Mouse (Mus musculus) C2C12 (cell line): ENCODE measurements at regions not wholly inside any gene's neighbourhood (a gene's known extent, or its start where the extent isn't known, plus 50 kb on each side); places are given as distances from the start of the nearest gene placed in this dataset.

Experiments used
- H3K27me3 ChIP-seq: one replicate; pipeline ENCODE4 v1.6.1; 2011; ENCODE audit not compliant: control insufficient read depth, insufficient read depth, insufficient read length
- H3K36me3 ChIP-seq: one replicate; pipeline ENCODE4 v1.6.1; 2011; ENCODE audit not compliant: control insufficient read depth, insufficient read depth
- H3K4me3 ChIP-seq: one replicate; pipeline ENCODE4 v1.5.1; 2011; ENCODE audit warnings: mild to moderate bottlenecking, control low read depth; ENCODE audit not compliant: poor library complexity, insufficient read depth, severe bottlenecking
- H3K79me2 ChIP-seq: one replicate; pipeline ENCODE4 v1.6.1; 2011; ENCODE audit not compliant: control insufficient read depth, insufficient read depth
- H3K79me3 ChIP-seq: one replicate; pipeline ENCODE4 v1.6.1; 2011; ENCODE audit warnings: low read depth, control low read depth
- H3ac ChIP-seq: one replicate; pipeline ENCODE3; 2011; ENCODE audit warnings: low read depth; ENCODE audit not compliant: control insufficient read depth, insufficient read length
- CEBPB ChIP-seq: IDR thresholded peaks from one replicate; pipeline ENCODE4 v1.6.1; 2011; ENCODE audit warnings: low read depth, mild to moderate bottlenecking, control low read depth, moderate library complexity
- CTCF ChIP-seq: IDR thresholded peaks from one replicate; pipeline ENCODE4 v1.5.1; 2011; ENCODE audit not compliant: control insufficient read depth, insufficient read depth, insufficient read length
- FOSL1 ChIP-seq: IDR thresholded peaks from one replicate; pipeline ENCODE4 v1.8.0; 2011; ENCODE audit warnings: mild to moderate bottlenecking, low read length; ENCODE audit not compliant: poor library complexity, insufficient read depth, severe bottlenecking
- MAX ChIP-seq: IDR thresholded peaks from one replicate; pipeline ENCODE4 v1.6.1; 2011; ENCODE audit warnings: mild to moderate bottlenecking, control low read depth
- MYOD1 ChIP-seq: IDR thresholded peaks from one replicate; pipeline ENCODE4 v1.6.1; 2011; ENCODE audit warnings: low read depth; ENCODE audit not compliant: control insufficient read depth, insufficient read length
- MYOG ChIP-seq: IDR thresholded peaks from one replicate; pipeline ENCODE4 v1.6.1; 2011; ENCODE audit not compliant: control insufficient read depth, insufficient read length; ENCODE audit errors: extremely low read depth
- USF1 ChIP-seq: IDR thresholded peaks from one replicate; pipeline ENCODE4 v1.6.1; 2011; ENCODE audit warnings: low read depth, mild to moderate bottlenecking, control low read depth, moderate library complexity

- H3K4me3 ChIP-seq: no peak overlapping the region
- no peaks in the 10 kb centered on the region for H3K79me2 ChIP-seq
- TF ChIP-seq CTCF: no peak
- TF ChIP-seq USF1: no peak
- no peak for TF ChIP-seq FOSL1
- no peak for TF ChIP-seq MYOD1
- no peak for TF ChIP-seq MAX
- no peak for TF ChIP-seq CEBPB
- TF ChIP-seq MYOG: no peak
- H3ac ChIP-seq: no peak overlapping the region
- no peaks in the 10 kb centered on the region for H3K79me3 ChIP-seq
- no peaks in the 10 kb centered on the region for H3K36me3 ChIP-seq
- H3K27me3 ChIP-seq: no peaks in the 10 kb centered on the region
These were observed 137.5 kb upstream of the Btg1 start for GRCm38 (mm10) chr10:96479350-96479749.

DNA sequence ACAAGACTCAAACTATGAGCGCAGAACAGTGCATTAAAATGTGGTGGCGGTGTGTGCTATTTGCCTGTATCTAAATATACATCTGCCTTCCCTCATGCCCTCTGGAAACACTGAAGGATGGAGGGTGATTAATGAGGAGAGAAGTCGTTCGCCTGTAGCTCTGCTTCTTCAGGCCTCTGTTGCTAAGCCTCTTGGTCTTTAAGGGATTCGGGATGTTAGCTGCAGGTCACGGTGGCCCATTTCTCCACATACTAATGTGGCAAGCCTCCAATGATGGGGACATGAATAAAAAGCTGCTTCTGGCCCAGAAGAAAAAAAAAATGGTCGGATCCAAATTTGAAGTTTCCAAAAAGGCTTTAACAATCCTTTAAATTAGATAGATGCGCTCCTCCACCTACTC lies 137.0 kb upstream of the Btg1 start:
- no peaks in the 10 kb centered on the region for H3K79me2 ChIP-seq
- no peak for TF ChIP-seq CTCF
- no peak for TF ChIP-seq MAX
- no peak for TF ChIP-seq MYOG
- no peak for TF ChIP-seq CEBPB
- TF ChIP-seq USF1: no peak
- no peak for TF ChIP-seq FOSL1
- no peak for TF ChIP-seq MYOD1
- no peak overlapping the region for H3ac ChIP-seq
- no peaks in the 10 kb centered on the region for H3K79me3 ChIP-seq
- no peaks in the 10 kb centered on the region for H3K36me3 ChIP-seq
- H3K27me3 ChIP-seq: no peaks in the 10 kb centered on the region
- H3K4me3 ChIP-seq: no peak overlapping the region

DNA sequence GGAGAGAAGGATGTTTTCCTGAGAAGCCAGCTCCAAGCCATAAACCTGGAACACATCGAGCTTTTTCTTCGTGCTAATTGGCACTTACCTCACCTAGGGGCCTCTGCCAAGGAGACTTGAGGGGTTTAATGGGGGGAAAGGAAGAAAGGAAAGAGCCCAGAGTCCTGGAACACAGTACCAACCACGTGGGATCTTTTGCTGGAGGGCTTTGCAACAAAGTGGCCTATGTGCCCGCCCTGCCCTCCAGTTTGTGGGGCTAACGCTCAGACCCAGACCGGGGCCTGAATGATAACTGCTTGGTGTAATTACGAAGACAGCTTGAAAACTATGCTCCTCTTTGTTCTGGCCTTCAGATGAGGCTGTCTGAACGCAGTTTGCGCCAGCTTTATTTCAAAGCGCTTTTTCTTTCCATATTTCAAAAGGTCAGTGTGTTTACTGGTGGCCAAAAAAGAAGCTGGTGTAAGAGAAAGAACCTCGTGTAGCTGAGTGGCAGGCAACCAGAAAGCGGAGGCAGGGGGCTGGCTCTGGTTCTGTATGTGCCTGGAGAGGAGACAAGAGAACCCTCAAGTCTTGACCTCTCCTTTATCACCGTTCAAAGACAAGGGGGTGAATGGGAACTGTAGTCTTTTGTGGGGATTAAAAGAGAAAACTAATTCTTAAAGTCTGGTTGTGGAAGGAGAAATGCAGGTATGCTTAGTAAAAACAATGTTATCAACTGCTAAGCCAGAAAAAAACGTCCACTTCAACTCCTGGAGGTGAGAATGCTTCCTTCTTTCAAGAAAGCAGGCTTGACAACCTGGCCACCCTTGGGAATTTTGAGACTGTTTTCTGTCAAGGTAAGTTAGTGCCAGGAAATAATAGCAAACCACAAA lies 136.1 kb upstream of the Btg1 start:
- Histone ChIP-seq H3K27me3 (no peaks in the 10 kb centered on the region), H3K36me3 (no peaks in the 10 kb centered on the region), H3K79me3 (no peaks in the 10 kb centered on the region), H3K79me2 (no peaks in the 10 kb centered on the region), H3ac (no peak overlapping the region), H3K4me3 (no peak overlapping the region)
- no peak for TF ChIP-seq MYOD1
- no peak for TF ChIP-seq MAX

DNA sequence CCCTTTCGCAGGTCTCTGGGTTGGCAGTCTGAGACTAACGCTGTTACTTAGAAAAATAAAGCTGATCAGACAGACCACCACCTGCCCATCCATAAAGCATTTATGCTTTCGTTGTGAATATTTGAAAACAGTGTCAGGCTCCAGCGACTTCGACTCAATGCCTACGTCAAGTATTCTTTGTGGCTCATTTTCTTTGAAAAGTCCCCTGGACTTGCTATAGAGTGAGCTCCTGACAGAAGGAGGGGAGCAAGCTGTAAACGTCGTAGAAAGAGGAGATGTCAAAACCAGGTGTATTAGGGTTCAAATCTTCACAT lies 135.5 kb upstream of the Btg1 start:
- H3K27me3 ChIP-seq: no peaks in the 10 kb centered on the region
- H3K4me3 ChIP-seq: no peak overlapping the region
- no peak for TF ChIP-seq MAX
- TF ChIP-seq CEBPB: no peak
- no peaks in the 10 kb centered on the region for H3K79me2 ChIP-seq
- H3ac ChIP-seq: no peak overlapping the region
- H3K79me3 ChIP-seq: no peaks in the 10 kb centered on the region
- no peaks in the 10 kb centered on the region for H3K36me3 ChIP-seq

DNA sequence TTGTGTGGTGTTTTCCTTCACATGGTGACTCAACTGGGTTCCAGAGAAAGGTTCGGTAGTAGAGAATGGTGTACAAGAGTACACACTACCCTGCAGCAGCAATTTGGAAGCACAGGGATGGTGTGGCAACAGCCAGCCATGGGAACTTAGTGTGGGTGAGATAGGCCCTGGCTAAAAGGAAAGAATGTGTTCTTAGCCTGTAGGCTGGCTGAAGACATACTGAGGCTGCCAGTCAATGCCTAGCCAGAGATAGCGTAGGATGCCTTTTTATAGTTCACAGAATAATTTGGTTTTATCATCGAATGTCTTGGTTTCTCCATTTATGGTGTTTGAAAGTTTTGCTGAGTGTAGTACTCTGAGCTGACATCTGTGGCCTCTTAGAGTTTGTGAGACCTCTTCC lies 130.1 kb upstream of the Btg1 start:
- TF ChIP-seq USF1: no peak
- TF ChIP-seq MYOD1: no peak
- no peak for TF ChIP-seq CEBPB
- Histone ChIP-seq H3K27me3 (no peaks in the 10 kb centered on the region), H3K4me3 (no peak overlapping the region), H3K36me3 (no peaks in the 10 kb centered on the region), H3K79me2 (no peaks in the 10 kb centered on the region), H3ac (no peak overlapping the region), H3K79me3 (no peaks in the 10 kb centered on the region)

- no peaks in the 10 kb centered on the region for H3K79me3 ChIP-seq
- no peak for TF ChIP-seq CTCF
- TF ChIP-seq FOSL1: no peak
- no peak for TF ChIP-seq MYOD1
- TF ChIP-seq CEBPB: no peak
- no peak for TF ChIP-seq MAX
- no peak for TF ChIP-seq MYOG
- no peak for TF ChIP-seq USF1
- no peaks in the 10 kb centered on the region for H3K79me2 ChIP-seq
- no peak overlapping the region for H3ac ChIP-seq
- H3K36me3 ChIP-seq: no peaks in the 10 kb centered on the region
- H3K27me3 ChIP-seq: no peaks in the 10 kb centered on the region
- no peak overlapping the region for H3K4me3 ChIP-seq
These were observed 123.1 kb upstream of the Btg1 start for GRCm38 (mm10) chr10:96493706-96494105.
